ENCODE assay signal across 7 mouse cellular contexts in the genomic region with DNA sequence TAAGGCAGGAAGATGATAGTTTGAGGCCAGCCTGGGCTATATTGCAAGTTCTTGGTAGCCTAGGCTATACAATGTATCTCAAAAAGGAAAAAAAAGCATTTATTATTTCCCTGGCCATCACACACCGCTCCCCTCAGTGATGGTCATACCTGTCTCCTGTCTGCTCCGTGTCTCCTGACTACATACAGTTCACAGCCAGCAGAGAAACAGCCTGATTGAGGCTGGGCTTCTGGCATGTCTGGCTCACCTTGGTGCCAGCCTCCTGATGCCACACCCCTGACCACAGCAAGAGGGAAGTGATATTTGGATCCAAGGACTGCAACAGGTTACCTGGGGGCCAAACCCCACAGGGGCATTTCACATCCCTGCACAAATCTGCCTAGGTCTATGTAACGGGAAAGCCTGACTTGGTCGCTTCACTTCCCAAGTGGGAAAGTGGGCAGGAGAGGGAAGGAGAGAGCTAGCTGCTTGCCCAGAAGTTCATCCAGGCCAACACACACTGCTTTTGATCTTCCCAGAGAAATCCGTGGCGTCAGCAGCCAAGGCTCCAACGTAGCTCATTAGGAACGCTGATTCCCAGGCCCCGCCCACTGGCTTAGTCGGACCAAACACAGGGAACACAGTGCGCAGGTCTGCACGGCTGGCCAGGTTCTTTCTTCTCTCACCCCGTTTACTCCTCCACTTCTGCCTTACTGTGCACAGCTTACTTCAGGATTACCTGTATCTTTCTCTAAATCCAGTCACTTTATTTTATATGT. TPM values are rescaled to one million over a fixed set of nuclear protein-coding genes. Genes with fewer than 3 reads are reported as not detected.
DNase-seq lines count a peak whose midpoint lies in the region; ATAC-seq and TF ChIP-seq lines count a peak whose summit lies in the region.

No protein-coding gene starts in this region.

- H3K4me3 ChIP-seq in embryonic facial prominence, embryonic 15.5 days (replicated peaks) = 0 out of 2 replicates have a peak overlapping the region, but pooled peaks have one; percentile 0
- no peak overlapping the region for H3K4me3 ChIP-seq in hindbrain, postnatal 0 days (ENCODE audit: low read length)
- H3K4me3 ChIP-seq in liver, embryonic 13.5 days (replicated peaks) = no peak overlapping the region
- H3K4me3 ChIP-seq in neural tube, embryonic 13.5 days = 0 out of 2 replicates have a peak overlapping the region, but pooled peaks have one; percentile 1

- H3K27ac ChIP-seq in embryonic facial prominence, embryonic 15.5 days (replicated peaks) = peak overlapping the region; percentile 53; the same call in 1 of the 2 replicates
- no peak overlapping the region for H3K27ac ChIP-seq in hindbrain, postnatal 0 days
- H3K27ac ChIP-seq in liver, embryonic 13.5 days = no peak overlapping the region
- H3K27ac ChIP-seq in neural tube, embryonic 13.5 days (replicated peaks) = no peak overlapping the region

- no peaks in the 10 kb centered on the region for H3K36me3 ChIP-seq in embryonic facial prominence, embryonic 15.5 days
- no peaks in the 10 kb centered on the region for H3K36me3 ChIP-seq in hindbrain, postnatal 0 days (ENCODE audit: insufficient read depth, low read length)
- H3K36me3 ChIP-seq in liver, embryonic 13.5 days = no peaks in the 10 kb centered on the region
- H3K36me3 ChIP-seq in neural tube, embryonic 13.5 days = no peaks in the 10 kb centered on the region

- H3K4me1 ChIP-seq in embryonic facial prominence, embryonic 15.5 days = peaks cover 42% of the 10 kb centered on the region
- H3K4me1 ChIP-seq in hindbrain, postnatal 0 days (ENCODE audit: insufficient read depth, low read length) = peaks cover 4% of the 10 kb centered on the region
- no peaks in the 10 kb centered on the region for H3K4me1 ChIP-seq in liver, embryonic 13.5 days (replicated peaks)
- peaks cover 14% of the 10 kb centered on the region for H3K4me1 ChIP-seq in neural tube, embryonic 13.5 days (replicated peaks)

- WGBS in embryonic facial prominence, embryonic 15.5 days = 20% methylated on average over 13 of the region's 13 CpGs
- WGBS in hindbrain, postnatal 0 days = 18% methylated on average over 13 of the region's 13 CpGs
- 32% methylated on average over 13 of the region's 13 CpGs for WGBS in liver, embryonic 13.5 days (ENCODE audit: insufficient replicate concordance)
- WGBS in neural tube, embryonic 13.5 days = 31% methylated on average over 13 of the region's 13 CpGs

- H3K27me3 ChIP-seq in embryonic facial prominence, embryonic 15.5 days = no peaks in the 10 kb centered on the region
- no peaks in the 10 kb centered on the region for H3K27me3 ChIP-seq in hindbrain, postnatal 0 days (ENCODE audit: insufficient read depth, low read length)
- H3K27me3 ChIP-seq in liver, embryonic 13.5 days = peaks cover 9% of the 10 kb centered on the region; the same call in 1 of the 2 replicates
- no peaks in the 10 kb centered on the region for H3K27me3 ChIP-seq in neural tube, embryonic 13.5 days

- peak overlapping the region; percentile 35 for H3K4me2 ChIP-seq in embryonic facial prominence, embryonic 15.5 days (replicated peaks)
- H3K4me2 ChIP-seq in hindbrain, postnatal 0 days (ENCODE audit: low read depth, low read length) = peak overlapping the region; percentile 49
- H3K4me2 ChIP-seq in liver, embryonic 13.5 days = peak overlapping the region; percentile 24; the same call in 1 of the 2 replicates
- H3K4me2 ChIP-seq in neural tube, embryonic 13.5 days = peak overlapping the region; percentile 49

- peak; percentile 40; the same call in 1 of the 2 replicates for ATAC-seq in embryonic facial prominence, embryonic 15.5 days (ENCODE audit: insufficient number of reproducible peaks, low FRiP score, low TSS enrichment, low read depth)
- peak; percentile 77 for ATAC-seq in hindbrain, postnatal 0 days
- ATAC-seq in liver, embryonic 13.5 days (ENCODE audit: low read depth) = no peak
- peak; percentile 79; the same call in 1 of the 2 replicates for ATAC-seq in neural tube, embryonic 13.5 days (ENCODE audit: low read depth)

- no peak overlapping the region; the same call in 1 of the 2 replicates for H3K9ac ChIP-seq in embryonic facial prominence, embryonic 15.5 days
- 0 out of 2 replicates have a peak overlapping the region, but pooled peaks have one; percentile 13 for H3K9ac ChIP-seq in hindbrain, postnatal 0 days (replicated peaks; ENCODE audit: low read length)
- H3K9ac ChIP-seq in liver, embryonic 13.5 days = no peak overlapping the region
- peak overlapping the region; percentile 54; the same call in 1 of the 2 replicates for H3K9ac ChIP-seq in neural tube, embryonic 13.5 days

- TF ChIP-seq CTCF in hindbrain, postnatal 0 days (IDR thresholded peaks at IDR 0.05; ENCODE audit: low read depth) = no peak

- H3K9me3 ChIP-seq in embryonic facial prominence, embryonic 15.5 days (replicated peaks) = no peaks in the 10 kb centered on the region
- no peaks in the 10 kb centered on the region for H3K9me3 ChIP-seq in hindbrain, postnatal 0 days (ENCODE audit: low read length)
- H3K9me3 ChIP-seq in liver, embryonic 13.5 days (replicated peaks) = no peaks in the 10 kb centered on the region
- H3K9me3 ChIP-seq in neural tube, embryonic 13.5 days = no peaks in the 10 kb centered on the region

- DNase-seq in right cerebral cortex, adult 2 months (ENCODE audit: low spot score in 2 of 2) = peak; percentile 33 to 41
- DNase-seq in right cerebral cortex, postnatal 36 days (ENCODE audit: low spot score in 2 of 2) = no peak
- DNase-seq in hindbrain, postnatal 0 days (ENCODE audit: low spot score) = peak; percentile 77
- DNase-seq in liver, embryonic 13.5 days = no peak
- no peak for DNase-seq in spleen, postnatal 4 days (ENCODE audit: low spot score in 2 of 2)

RNA-seq across cellular contexts. Expression of gene Tekt5, which starts 20.9 kb away (rescaled TPM):
- polyA plus RNA-seq in embryonic facial prominence, embryonic 15.5 days (2015; fragmentation: Nextera tagmentation; extraction: Ambion mirVana) = 2.6 and 2.9 TPM in 2 replicates
- total RNA-seq in hindbrain, postnatal 0 days (2014; rRNA removed) = 8.6 and 10.2 TPM in 2 replicates
- polyA plus RNA-seq in hindbrain, postnatal 0 days (2015; fragmentation: Nextera tagmentation; extraction: Ambion mirVana) = 24.7 and 28.2 TPM in 2 replicates
- polyA plus RNA-seq in liver, embryonic 13.5 days (2015; fragmentation: Nextera tagmentation; extraction: Ambion mirVana) = 0.08 and 0.15 TPM in 2 replicates
- polyA plus RNA-seq in neural tube, embryonic 13.5 days (2015; fragmentation: Nextera tagmentation; extraction: Ambion mirVana) = 5.2 and 5.7 TPM in 2 replicates

RNA-seq across cellular contexts. Expression of gene Nubp1, which starts 37.3 kb away (rescaled TPM):
- 47.1 and 54.7 TPM in 2 replicates for polyA plus RNA-seq in embryonic facial prominence, embryonic 15.5 days (2015; fragmentation: Nextera tagmentation; extraction: Ambion mirVana)
- 29.0 and 41.7 TPM in 2 replicates for total RNA-seq in hindbrain, postnatal 0 days (2014; rRNA removed)
- polyA plus RNA-seq in hindbrain, postnatal 0 days (2015; fragmentation: Nextera tagmentation; extraction: Ambion mirVana) = 32.4 and 32.9 TPM in 2 replicates
- polyA plus RNA-seq in liver, embryonic 13.5 days (2015; fragmentation: Nextera tagmentation; extraction: Ambion mirVana) = 41.0 and 44.8 TPM in 2 replicates
- polyA plus RNA-seq in neural tube, embryonic 13.5 days (2015; fragmentation: Nextera tagmentation; extraction: Ambion mirVana) = 47.8 and 51.1 TPM in 2 replicates

Comparison
In these comparisons a context has a peak if more than half of its experiments do, and no peak if none do; other contexts are left out.
1. DNase-seq: peak in right cerebral cortex, adult 2 months (2 of 2) and hindbrain, postnatal 0 days (single experiment); none in right cerebral cortex, postnatal 36 days (0 of 2), liver, embryonic 13.5 days (single experiment) and spleen, postnatal 4 days (0 of 2).
2. H3K4me3 ChIP-seq: peak in embryonic facial prominence, embryonic 15.5 days (single experiment) and neural tube, embryonic 13.5 days (single experiment); none in hindbrain, postnatal 0 days (single experiment) and liver, embryonic 13.5 days (single experiment).
3. H3K9ac ChIP-seq: peak in hindbrain, postnatal 0 days (single experiment) and neural tube, embryonic 13.5 days (single experiment); none in embryonic facial prominence, embryonic 15.5 days (single experiment) and liver, embryonic 13.5 days (single experiment).
4. Peak in every context shown above with its lines, with median percentiles within 50 percentile points of each other: H3K4me2 ChIP-seq.